Mouse (Mus musculus): ENCODE measurements around the gene Zfp967. TPM values are rescaled to one million over a fixed set of nuclear protein-coding genes. Genes with fewer than 3 reads are reported as not detected.
"Not testable (repeated sequence)": the region's sequence is repeated elsewhere in the genome, so short reads cannot be mapped to it uniquely, and the experiment has no call there.

Zfp967 gene
- polyA plus RNA-seq (2016; fragmentation: Nextera tagmentation; extraction: Ambion mirVana), result not detected in 2 replicates

- not testable (repeated sequence) for H3K36me3 ChIP-seq (replicated peaks); H3K4me1 ChIP-seq; H3K4me3 ChIP-seq; DNase-seq (ENCODE audit: low spot score); H3K9me3 ChIP-seq; H3K27me3 ChIP-seq (replicated peaks; ENCODE audit: low read depth, poor library complexity, severe bottlenecking); H3K27ac ChIP-seq (replicated peaks)
- no CpG with 5 or more reads among the region's 9 CpGs for WGBS
Observed at GRCm38 (mm10) chr2:176520756-176521155, at the start of gene Zfp967. Zfp967 (plus strand) TSS chr2:176521056.

DNA sequence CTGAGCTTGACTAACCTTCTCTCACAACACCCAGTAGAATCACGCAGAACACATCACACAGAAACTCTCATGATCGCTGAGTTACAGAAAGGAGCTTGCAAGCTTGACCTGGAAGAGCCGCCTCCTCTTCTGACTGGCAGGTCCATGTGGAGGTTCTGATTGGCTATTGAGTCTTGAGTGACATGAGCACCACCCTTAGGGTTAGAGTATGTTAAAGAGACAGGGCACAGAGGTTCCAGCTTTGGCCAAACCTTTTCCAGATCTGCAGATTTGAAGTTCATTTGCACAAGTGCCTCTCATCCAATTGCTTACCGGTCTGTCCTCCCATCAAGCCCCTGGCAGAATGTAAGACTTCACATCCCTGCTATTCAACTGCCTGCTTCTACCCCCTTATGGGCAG, 34.2 kb upstream of the Zfp967 start, which contains the start of gene Gm14434:
Gene Gm14434 (minus strand): TSS at position 101 of the 400 bp plus-strand sequence.
- not testable (repeated sequence) for DNase-seq (ENCODE audit: low spot score); H3K4me3 ChIP-seq; H3K4me1 ChIP-seq; H3K36me3 ChIP-seq (replicated peaks); H3K9me3 ChIP-seq; H3K27me3 ChIP-seq (replicated peaks; ENCODE audit: low read depth, poor library complexity, severe bottlenecking); H3K27ac ChIP-seq (replicated peaks)
- no CpG with 5 or more reads among the region's 4 CpGs for WGBS

Other genes with a start within 250 kb of the Zfp967 start
- gene Gm11009, start 201.6 kb upstream of the Zfp967 start, polyA plus RNA-seq (2016; fragmentation: Nextera tagmentation; extraction: Ambion mirVana), result not detected in 2 replicates
- gene Gm14435, start 97.5 kb upstream of the Zfp967 start, polyA plus RNA-seq (2016; fragmentation: Nextera tagmentation; extraction: Ambion mirVana), result 11.2 and 11.5 TPM in 2 replicates
- gene Gm14434, start 34.3 kb upstream of the Zfp967 start, polyA plus RNA-seq (2016; fragmentation: Nextera tagmentation; extraction: Ambion mirVana), result 1.1 and 11.4 TPM in 2 replicates
- gene Gm14308, start 115.3 kb downstream of the Zfp967 start, polyA plus RNA-seq (2016; fragmentation: Nextera tagmentation; extraction: Ambion mirVana), result 18.0 TPM in 2 replicates
- gene Zfp973, start 149.5 kb downstream of the Zfp967 start, polyA plus RNA-seq (2016; fragmentation: Nextera tagmentation; extraction: Ambion mirVana), result 9.7 and 16.5 TPM in 2 replicates
- gene Gm14305, start 187.3 kb downstream of the Zfp967 start, polyA plus RNA-seq (2016; fragmentation: Nextera tagmentation; extraction: Ambion mirVana), result 32.2 and 33.6 TPM in 2 replicates

All from embryonic facial prominence, embryonic 10.5 days (tissue).